Mouse (Mus musculus) 3T3-L1 (cell line): ENCODE results near the gene Ctu2.

Experiments
- DNase-seq: peaks from one replicate; pipeline ENCODE4 v3.0.0-alpha.2; 2015; ENCODE audit warnings: low read depth, low spot score

The Ctu2 gene

DNA sequence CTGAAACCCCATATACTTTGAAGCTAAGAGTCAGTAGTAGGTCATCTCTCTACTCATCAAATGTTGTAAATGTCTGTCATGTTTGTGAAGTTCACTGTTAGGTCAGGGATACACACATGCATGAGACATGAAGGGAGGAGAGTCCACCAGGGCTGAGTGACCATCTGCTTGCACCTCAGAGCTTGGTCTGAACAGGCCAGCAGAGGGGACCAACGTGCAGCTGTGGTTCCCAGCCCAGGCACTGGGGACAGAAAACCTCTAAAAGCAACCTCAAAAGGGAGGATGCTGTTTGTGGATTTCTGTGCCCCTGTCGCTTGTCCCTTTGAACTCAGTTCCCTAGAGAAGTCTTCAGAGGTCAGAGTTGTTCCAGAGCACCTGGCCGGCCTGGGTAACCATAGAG lies 30.7 kb upstream of the Ctu2 start:
- DNase-seq = peak; percentile 69

DNA sequence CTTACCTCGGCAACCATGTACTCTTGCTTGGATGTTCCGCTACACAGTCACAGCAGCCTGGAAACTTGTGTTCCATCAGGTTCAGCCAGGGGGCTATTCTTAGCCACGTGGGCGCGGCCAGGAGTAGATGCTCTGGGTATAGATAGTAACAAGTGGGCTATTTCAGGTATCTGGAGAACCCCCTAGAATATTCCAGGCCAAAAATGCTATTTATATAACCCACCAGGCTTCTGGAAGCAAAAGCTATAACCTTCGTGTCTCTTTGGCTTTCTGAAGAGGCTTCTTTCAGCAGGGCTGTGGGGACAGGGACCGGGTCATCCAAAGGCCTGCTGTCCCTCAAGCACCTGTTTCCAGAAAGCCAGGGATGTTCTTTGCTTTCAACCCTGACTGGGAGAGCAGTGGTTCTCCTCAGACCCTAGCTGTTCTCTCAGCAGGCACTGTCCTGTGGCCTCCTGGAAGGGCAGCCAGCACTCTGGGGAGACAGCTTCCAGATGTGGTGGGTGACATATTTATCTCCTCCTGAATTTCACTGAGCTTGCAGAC lies 24.7 kb upstream of the Ctu2 start:
- no peak for DNase-seq

DNA sequence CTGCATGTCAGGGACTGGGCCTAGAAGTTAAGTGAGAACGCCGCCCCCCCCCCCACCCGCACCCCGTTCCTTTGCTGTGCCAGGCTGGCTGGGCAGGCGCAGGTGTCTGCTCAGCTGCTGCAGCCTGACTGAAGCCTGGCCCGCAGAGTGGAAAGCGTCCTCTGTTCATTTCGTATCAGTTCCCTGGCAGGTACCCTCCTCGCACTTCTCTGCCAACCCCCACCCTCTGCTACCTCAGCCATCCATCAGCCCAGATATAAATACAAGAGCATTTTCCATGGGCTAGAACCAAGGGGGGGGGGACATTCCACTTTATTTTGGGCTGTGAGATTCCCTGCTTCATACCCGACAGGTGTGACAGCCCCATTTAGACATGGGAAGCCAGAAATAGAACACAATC lies 23.8 kb upstream of the Ctu2 start:
- no peak for DNase-seq

DNA sequence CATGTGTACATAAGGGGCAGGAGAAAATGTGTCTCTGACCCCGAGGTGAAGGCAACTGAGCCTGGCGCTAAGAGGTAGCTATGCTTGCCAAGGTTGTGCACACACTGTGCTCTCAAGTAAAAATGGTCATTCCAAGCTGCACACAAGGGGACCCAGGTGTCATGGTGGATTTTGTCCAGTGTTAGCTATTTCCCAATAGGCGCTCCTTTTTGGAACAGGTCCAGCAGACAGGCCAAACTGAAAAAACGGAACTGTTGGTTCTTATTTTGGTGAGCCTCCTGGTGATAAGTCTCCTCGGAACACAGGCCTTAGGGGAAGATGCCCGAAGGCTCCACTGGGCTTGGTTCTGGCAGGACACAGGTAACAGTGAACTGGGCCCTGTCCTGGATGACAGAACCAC lies 21.5 kb upstream of the Ctu2 start:
- no peak for DNase-seq

DNA sequence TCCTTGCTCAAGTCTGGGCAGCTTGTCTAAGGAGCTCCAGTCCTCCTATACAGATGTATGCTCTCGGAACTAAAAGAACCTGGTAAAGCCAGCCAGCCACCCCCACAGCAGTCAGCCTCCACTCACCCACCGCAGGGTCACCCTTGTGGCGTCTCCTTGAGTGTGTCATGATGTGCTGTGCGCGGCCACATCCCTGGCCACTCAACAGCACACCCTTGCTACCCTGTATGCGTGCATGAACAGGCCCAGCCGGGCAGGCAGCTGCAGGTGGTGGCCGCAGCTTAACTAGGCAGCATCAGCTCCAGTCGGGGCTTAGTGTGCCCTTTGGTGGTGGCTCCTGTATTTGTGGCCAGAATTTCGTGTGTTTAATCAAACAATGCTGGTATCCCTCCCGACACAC lies 18.8 kb upstream of the Ctu2 start:
- DNase-seq = no peak

DNA sequence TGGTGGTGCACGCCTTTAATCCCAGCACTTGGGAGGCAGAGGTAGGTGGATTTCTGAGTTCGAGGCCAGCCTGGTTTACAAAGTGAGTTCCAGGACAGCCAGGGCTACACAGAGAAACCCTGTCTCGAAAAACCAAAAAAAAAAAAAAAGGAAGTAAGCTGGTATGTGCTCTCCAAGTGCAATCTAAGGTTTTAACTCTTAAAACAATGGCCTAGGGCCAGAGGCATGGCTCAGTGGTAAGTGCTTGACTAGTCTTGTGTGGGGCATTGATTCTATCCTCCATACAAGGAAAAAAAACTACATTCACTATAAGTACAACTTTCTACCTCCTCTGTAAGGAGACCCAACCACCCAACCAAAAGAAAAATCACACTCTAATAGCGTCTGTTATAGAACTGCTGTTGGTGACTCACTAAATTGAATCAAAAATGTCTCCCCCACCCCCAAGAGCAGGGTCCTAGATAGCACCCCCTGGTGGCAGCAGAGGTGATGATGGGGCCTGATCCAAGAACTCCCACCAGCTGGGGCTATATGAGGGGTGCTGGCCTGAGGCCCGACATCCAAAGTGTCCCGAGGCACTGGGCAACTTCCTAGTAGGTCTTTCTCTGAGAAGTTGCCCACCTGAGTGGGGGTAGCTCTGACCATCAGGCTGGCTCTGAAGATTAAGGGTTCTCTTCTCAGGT lies 16.6 kb upstream of the Ctu2 start:
- no peak for DNase-seq

DNA sequence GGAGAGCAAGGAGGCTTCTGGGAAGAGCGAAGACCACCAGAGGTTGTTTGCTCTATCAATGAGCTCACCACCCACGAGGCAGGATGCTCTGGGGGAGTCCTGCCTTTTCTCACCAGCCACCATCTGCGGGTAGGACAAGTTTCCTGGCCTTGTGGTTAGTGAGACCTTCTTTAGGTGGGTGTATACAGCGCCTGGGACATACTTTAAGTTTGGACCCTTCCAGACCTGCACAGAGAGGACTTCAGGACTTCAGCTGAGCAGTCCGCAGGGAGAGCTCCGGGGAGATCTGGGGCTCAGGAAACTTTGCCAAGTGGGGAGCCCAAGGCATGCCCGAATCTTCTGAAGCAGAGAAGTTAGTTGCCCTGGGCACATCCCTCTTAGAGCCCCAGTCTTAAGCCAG lies 16.0 kb upstream of the Ctu2 start:
- no peak for DNase-seq

DNA sequence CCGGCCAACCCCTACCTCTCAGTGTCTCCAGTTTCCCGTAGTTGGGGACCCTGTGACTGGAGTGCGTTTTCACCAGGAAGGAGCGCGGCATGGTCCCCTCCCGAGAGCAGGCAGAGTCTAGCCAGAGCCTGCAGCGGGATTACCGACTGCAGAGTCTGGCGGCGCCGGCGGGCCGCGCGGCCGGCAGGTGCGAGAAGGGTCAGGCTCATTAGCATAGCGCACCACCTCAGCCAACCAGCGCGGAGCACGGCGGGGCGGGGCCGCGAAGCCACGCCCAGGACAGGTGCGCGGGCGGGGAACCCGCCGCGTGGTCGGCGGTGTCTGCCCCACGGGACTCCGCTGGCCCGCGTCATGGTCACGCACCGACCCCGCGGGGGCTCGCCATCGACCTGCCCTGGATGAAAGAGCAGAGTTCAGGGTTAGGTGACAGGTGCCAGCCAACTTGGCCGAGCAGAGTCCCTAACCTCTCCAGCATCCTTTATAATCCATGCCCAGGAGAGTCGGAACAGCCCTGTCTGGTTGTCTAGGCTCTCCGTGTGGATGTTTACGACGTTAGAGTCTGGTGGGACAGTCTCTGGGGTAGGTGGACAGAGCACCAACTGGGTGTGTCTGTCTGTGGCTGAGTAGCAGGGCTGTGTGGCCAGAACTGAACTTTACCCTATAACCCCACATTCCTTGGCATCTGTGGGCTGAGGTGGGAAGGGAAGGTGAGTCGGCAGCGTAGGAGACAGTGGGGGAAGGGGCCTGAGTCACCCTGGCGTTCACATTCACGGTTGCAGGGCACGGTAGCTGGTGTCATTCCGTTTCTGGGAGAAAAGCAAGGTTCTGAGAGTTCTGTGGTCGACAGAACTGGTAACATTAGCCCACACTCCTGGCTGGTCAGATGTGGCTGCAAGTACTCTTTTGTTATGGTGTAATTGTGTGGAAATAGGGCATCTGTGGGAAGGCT lies 15.1 kb upstream of the Ctu2 start, which contains the start of gene Snai3:
Gene Snai3, minus strand, starts transcription at position 210 of the 949 bp plus-strand sequence.
- peak; percentile 78 for DNase-seq

DNA sequence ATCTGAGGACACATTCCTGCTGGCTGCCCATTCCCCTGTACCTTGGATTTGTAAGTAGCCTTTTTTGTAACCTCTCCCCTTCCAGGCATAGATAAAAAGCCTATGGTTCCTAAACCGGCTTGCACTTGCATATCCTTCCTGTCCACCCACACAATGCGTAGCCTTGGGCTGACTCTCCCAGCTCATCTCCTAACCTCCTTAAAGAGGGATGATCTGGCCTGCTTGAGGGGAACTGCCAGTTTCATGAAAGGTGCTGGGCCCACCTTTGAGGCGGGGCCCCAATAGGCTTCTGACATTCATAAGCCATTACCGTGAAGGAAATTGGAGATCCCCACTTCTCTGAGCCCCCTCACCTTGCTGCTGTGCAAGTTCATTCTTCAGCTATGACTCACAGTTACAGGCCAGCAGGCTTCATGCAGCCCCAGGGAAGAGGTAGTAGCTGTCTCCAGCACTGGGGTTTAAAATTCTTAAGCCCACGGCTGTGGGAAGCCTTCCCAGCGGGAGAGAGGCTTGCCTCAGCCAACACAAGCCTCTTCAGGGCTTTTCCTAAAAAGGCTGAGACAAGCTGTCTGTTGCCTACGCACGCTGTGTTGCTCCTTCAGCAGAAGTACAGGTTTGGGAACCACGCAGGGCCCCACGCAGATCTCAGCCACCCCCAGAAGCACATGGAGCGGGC lies 14.3 kb upstream of the Ctu2 start:
- peak; percentile 87 for DNase-seq

DNA sequence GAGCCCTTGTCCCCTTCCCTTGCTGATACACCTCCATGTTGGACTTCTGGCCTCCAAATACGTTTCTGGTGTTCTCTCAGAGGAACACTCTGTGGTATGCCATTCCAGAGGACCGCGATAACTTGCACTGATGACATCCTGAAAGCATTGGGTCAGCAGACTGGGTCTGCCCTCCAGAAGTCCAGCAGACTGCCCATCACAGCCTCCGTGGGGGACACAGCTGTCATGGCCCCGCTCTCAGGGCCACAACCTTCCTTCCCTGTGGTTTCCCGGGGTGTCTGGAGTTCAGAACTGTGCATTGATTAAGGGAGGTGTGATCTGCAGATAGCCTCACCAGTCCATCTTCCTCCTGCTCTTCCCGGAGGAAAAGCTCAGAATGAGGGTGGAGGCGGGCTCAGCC lies 13.4 kb upstream of the Ctu2 start:
- peak; percentile 20 for DNase-seq

DNA sequence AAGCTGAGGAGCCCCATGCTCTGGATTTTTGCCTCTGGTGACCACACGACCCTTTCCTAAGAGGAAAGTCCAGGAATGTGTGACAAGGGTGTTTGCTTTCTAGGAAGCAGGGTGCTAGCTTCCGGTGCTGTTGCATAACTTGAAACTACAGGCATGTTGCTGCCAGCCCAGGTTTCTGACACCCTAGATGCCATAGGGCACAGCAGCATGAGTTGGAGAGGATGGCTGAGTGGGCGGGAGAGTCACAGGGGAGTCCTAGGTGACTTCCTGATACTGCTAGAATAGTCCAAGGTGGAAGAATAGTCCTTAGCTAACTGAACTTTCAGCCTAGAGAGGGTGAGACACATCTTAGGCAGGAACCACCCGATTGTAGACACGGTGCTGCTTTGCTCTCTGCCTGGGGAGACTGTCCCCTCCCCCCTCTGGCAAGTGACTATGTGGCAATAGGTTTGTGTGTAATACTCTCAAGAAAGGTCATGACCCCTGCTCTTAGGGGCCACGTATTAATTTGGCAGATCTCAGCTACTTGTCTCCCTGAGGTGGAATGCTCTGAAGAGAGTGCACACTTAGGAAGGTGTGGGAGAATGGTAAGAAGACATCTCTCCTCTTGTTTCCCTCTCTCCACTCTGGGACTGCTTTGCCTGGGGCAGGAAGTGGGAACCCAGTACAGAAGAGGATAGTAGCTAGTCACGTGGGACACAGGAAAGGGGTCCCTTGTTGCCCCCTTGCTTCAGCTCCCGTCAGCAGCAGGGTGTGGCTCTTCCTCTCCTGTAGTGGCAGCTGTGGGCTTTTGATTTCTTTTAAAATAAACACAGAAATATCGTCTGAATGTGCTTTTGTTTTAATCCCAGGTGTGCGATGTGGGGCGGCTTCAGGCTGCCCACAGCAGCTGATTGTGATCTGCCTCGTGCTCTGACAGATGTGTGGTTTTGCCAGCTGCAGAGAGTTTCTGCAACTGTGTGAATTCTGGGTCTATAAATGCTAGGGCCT lies 12.0 kb upstream of the Ctu2 start:
- DNase-seq = no peak

DNA sequence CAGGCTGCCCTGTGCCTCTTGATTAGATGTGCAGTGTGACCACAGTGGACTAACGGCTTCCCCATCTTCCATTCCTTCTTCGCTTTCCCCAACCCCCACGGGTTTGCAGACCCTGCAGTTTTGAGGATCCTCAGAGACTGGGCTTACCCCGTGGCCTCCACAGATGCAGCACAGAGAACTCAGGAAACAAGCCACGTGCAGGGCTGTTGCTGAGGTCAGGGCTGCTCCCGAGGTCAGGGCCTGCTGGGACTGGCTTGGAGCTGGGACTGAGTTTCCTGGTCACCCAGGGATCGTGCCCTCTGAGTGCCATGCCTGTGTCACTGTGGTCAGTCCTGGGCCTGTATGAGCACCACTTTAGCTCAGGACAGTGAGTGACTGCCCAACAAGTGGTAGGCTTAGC lies 11.0 kb upstream of the Ctu2 start:
- no peak for DNase-seq

DNA sequence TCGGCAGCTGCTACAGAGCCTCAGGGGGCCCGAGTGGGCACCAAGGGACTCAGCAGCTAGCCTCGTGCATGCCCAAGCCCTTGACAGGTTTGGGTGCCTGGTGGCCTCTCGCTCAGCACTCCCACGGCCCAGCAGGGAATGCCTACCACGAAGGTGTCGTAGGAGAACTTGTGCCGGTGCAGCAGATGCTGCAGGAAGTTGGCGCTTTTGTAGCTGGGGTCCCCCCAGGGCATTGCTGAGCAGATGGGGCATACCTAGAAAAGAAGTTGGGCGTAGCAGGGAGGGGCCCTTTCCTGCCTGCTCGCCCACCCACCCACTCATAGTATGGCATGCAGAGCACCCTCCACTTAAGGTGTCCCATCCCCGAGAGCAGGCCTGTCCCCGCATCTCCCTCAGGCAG lies 8.1 kb upstream of the Ctu2 start:
- DNase-seq = no peak

DNA sequence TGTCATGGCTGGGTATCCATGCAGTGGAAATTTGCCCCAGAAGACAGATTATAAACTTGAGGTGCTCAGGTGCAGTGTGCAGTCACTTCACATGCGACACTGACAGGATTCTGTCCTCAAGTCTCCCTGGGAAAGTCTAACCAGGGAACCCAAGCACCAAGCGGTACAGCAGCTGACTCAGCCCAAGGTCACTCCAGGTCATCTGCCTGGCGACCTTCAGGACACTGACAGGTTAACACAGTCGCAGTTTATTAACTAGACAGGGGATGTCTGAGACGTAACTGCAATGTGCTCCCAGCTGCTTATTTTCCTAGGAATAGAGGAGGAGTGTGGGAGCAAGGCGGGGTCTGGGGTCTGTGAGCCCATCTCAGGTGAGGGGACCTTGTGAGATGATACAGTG lies 6.5 kb upstream of the Ctu2 start:
- no peak for DNase-seq

DNA sequence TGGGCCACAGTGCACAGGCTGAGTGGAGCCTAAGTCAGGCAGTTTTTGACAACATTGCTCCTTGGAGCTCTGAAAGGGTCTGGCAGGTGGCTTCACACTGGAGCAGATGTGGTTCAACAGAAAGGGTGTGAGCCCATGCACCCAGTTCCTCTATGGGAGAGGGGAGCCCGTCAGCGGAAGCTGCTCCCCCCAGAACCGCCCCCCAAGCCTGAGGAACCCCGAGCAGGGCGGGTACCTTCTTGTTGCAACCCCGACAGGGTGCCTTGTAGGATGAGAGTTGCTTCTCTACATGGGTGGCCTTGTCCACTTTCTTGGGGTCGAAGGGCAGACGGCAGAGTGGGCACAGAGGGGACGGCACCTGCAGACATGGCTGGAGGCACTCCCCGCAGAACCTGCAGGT lies 6.0 kb upstream of the Ctu2 start:
- no peak for DNase-seq

DNA sequence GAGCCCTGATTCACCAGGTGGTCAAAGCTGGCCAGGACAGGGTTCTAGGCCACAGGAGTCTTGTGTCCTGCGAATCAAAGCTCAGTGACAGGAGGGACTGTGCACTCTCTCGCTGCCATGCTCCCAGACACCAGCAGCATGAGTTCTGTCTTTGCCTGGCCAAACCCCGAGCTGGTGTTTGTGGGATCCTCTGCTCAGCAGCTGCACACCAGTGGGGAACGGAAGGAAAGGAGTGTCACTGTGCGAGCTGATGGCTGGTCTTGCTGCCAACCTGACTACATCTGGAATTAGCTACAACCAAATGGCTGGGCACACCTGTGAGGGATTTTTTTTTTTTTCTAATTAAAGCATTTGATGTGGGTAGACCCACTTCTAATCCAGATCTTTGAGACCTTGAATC lies 5.3 kb upstream of the Ctu2 start:
- DNase-seq = no peak

DNA sequence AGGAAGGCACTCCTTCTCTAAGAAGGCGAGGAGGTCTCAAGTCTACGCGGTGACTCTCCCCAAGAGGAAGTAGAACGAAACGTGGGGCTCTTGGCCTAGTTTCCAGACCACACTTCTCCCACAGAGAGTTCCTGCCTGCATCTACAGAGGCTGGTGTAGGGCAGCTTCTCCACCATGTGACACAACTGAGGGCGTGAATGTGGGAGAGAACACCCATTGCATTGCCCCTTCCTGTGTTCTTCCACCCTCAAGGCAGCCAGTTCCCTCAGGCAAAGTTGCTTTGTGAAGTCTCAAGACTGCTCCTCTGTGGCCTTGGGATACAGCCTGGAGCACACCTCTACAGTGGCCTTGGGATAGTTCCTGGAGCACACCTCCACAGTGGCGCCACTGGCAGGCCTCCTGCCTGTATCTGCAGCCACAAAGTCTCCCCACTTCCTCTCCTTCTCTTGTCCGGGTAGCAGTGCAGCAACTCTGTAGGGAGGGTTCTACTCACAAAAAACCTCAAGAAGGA lies 2.0 kb upstream of the Ctu2 start:
- no peak for DNase-seq

DNA sequence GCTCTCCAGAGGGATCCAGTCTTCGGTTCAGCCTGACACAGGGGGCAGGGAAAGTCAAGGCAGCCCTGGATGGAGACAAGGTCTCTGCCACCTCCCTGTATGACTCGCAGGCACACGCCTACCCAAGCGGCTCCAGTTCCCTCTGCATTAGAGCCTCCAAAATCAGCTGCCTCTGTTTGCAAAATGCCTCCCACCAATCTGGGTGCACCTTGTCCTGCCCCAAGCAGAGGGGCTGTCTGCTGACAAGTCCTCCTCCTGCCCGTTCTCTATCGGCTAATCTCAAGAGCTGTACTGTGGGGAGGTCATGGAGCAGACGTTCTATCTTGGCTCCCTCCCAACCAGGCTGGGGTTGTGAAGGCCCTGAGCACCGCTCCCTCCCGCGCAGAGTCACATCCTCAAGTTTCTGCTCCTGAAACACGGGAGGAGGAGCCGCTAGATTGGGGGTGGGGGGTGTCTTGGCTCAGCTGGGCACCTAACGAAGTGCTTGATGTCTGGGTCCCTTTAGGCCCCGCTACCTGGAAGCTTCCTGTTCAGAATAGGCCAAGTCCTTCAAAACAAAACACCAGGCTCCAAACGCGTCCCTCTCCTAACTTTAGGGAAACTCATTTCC lies 887 bp upstream of the Ctu2 start:
- peak; percentile 70 for DNase-seq

DNA sequence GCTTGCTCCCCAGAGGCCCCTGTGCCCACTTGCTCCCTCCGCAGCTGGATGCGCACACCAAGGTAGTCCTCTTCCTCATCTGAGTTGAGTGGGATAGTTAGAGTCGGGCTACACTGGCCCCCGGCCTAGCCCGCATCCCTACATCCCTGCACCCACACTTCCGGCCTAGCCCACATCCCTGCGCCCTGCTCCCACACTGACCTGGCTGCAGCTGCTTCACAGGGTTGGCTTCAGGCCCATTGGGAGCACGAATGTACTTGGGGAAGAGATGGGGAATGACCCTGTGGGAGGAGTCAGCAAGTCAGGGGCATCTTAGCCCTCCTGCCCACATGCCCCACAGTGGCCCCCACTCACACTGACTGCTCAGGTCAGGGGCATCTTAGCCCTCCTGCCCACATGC lies 6.5 kb downstream of the Ctu2 start:
- no peak for DNase-seq

DNA sequence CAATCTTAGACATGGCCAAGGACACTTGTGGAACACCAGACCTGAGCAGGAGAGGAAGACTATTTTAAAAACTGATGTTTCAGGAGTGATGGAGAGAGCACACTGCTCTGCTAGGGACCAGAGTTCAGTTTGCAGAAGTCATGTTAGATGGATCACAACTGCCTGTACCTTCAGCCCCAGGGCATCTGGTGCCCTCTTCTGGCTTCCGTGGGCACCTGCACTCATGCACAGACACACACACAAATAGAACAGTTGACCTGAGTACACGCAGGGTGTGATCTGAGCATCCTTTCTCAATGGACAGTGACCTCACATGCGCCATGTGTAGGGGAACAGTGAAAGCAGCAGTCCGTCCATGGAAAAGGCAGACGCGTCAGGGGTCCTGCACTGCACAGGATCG lies 7.9 kb downstream of the Ctu2 start:
- DNase-seq = peak; percentile 25
